Mouse (Mus musculus): ENCODE results near the gene Rbm5.

Gene Rbm5

GRCm38 (mm10) chr9:107700114-107700571 is 70.7 kb downstream of the Rbm5 start:
- DNase-seq (ENCODE audit: low spot score): no peak

GRCm38 (mm10) chr9:107699376-107699980 is 71.3 kb downstream of the Rbm5 start:
- peak; percentile 79 for DNase-seq (ENCODE audit: low spot score)

GRCm38 (mm10) chr9:107698611-107699190 is 72.1 kb downstream of the Rbm5 start:
- peak; percentile 60 for DNase-seq (ENCODE audit: low spot score)

GRCm38 (mm10) chr9:107697811-107698521 is 72.8 kb downstream of the Rbm5 start:
- DNase-seq (ENCODE audit: low spot score): peak; percentile 66

GRCm38 (mm10) chr9:107696845-107697610 is 73.8 kb downstream of the Rbm5 start:
- DNase-seq (ENCODE audit: low spot score): peak; percentile 83

DNA sequence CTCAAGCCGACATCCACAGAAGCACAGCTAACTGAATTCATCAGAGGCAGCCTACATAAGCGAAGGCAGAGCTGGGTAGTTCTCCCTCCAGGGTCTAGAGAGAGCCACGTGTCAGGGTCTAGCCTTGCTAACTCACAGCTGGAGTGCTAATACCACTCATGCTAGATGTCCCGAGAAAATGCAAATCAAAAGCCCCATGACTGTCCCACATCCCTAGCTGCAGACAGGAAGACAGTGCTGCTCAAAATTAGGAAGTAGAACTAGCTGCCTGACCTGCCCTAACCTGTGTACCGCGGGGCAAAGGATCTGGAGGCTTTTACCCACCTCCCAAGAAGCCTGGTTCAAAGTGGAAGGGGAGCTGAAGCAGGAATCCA is 74.7 kb downstream of the Rbm5 start:
- DNase-seq (ENCODE audit: low spot score): no peak

- no peak for DNase-seq (ENCODE audit: low spot score)
Observed at GRCm38 (mm10) chr9:107695441-107696105, 75.2 kb downstream of the Rbm5 start.

GRCm38 (mm10) chr9:107694627-107695026 is 76.2 kb downstream of the Rbm5 start:
- DNase-seq (ENCODE audit: low spot score): no peak

- no peak for DNase-seq (ENCODE audit: low spot score)
Observed at GRCm38 (mm10) chr9:107693433-107693987, 77.3 kb downstream of the Rbm5 start.

DNA sequence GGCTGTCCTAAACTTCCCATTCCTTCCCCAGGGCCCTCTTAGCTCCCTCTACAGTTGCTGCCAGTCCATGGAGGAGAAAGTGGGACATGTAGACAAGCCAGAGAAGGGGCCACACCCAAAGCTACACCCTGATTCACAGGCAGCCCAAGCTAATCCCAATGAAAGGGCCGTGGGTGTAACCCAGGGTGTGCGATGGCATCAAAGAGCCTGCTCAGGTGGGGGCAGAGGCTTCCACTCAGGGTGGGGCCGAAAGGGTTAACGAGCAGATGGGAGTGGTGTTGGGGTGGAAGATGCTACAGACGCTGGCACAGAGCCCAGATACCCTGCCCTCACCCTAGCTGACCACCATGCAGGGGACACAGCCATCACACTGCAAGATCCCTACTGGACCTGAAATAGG is 78.0 kb downstream of the Rbm5 start:
- DNase-seq (ENCODE audit: low spot score): no peak

DNA sequence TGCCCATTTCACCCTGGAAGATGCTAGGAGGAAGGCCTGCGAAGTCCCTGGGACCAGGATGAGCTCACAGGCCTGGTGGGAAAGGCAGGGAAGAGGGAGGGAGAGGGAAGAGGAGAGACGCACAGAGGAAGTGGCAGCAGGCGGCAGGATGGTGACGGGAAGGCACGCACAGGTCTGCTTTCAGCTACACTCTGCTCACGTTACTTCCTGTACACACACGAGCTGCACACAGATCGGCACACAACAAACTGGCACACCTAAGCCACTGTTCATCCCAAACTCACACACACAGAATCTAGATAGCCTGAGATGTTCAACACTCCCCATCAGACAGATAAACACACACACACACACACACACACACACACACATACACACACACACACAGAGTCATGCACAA is 80.4 kb downstream of the Rbm5 start:
- no peak for DNase-seq (ENCODE audit: low spot score)
